Mouse (Mus musculus) kidney, postnatal 4 days (tissue): ENCODE measurements around the gene St6gal1.

ENCODE experiments used
- DNase-seq, 2 experiments: peaks; one replicate each; pipeline ENCODE4 v3.0.0; 2021; ENCODE audit warnings: mixed read lengths in 2 of 2

Gene St6gal1

GRCm38 (mm10) chr16:23253620-23254019 is 29.1 kb downstream of the St6gal1 start:
- no peak for DNase-seq

- DNase-seq: peak in 1 of 2 experiments; percentile 48
These were observed 29.5 kb downstream of the St6gal1 start for GRCm38 (mm10) chr16:23254062-23254461.

GRCm38 (mm10) chr16:23256638-23257037 is 32.1 kb downstream of the St6gal1 start:
- DNase-seq: no peak

GRCm38 (mm10) chr16:23258429-23258822 is 33.9 kb downstream of the St6gal1 start:
- DNase-seq: no peak

- DNase-seq: peak in 1 of 2 experiments; percentile 55
These were observed 34.4 kb downstream of the St6gal1 start for GRCm38 (mm10) chr16:23258823-23259457.

GRCm38 (mm10) chr16:23259580-23259979 is 35.0 kb downstream of the St6gal1 start:
- no peak for DNase-seq

GRCm38 (mm10) chr16:23262131-23262768 is 37.7 kb downstream of the St6gal1 start:
- DNase-seq: no peak

- DNase-seq: no peak
These were observed 38.3 kb downstream of the St6gal1 start for GRCm38 (mm10) chr16:23262846-23263245.

GRCm38 (mm10) chr16:23264999-23265398 is 40.5 kb downstream of the St6gal1 start:
- no peak for DNase-seq

- peak in 1 of 2 experiments; percentile 49 for DNase-seq
These were observed 40.9 kb downstream of the St6gal1 start for GRCm38 (mm10) chr16:23265481-23265880.

- no peak for DNase-seq
These were observed 41.8 kb downstream of the St6gal1 start for GRCm38 (mm10) chr16:23266293-23266692.

GRCm38 (mm10) chr16:23266896-23267295 is 42.4 kb downstream of the St6gal1 start:
- no peak for DNase-seq

- DNase-seq: no peak
These were observed 43.7 kb downstream of the St6gal1 start for GRCm38 (mm10) chr16:23268231-23268630.

- DNase-seq: peak in 1 of 2 experiments; percentile 28
These were observed 44.8 kb downstream of the St6gal1 start for GRCm38 (mm10) chr16:23269056-23269983.

- DNase-seq: peak in 1 of 2 experiments; percentile 51
These were observed 45.7 kb downstream of the St6gal1 start for GRCm38 (mm10) chr16:23269984-23270912.

- DNase-seq: no peak
These were observed 46.3 kb downstream of the St6gal1 start for GRCm38 (mm10) chr16:23270913-23271253.

GRCm38 (mm10) chr16:23271746-23272520 is 47.4 kb downstream of the St6gal1 start:
- peak in 1 of 2 experiments; percentile 19 for DNase-seq

- peak in 1 of 2 experiments; percentile 35 for DNase-seq
These were observed 48.1 kb downstream of the St6gal1 start for GRCm38 (mm10) chr16:23272521-23273230.

- no peak for DNase-seq
These were observed 49.5 kb downstream of the St6gal1 start for GRCm38 (mm10) chr16:23274005-23274404.

- no peak for DNase-seq
These were observed 50.2 kb downstream of the St6gal1 start for GRCm38 (mm10) chr16:23274606-23275310.
